Mouse (Mus musculus) c-Kit-negative CD71-positive TER-119-positive erythroid progenitor cells, embryonic 14.5 days (primary cell): ENCODE data around the gene Galntl6.

ENCODE experiments used
- DNase-seq: peaks from one replicate; pipeline ENCODE4 v3.0.0-alpha.2; 2013; ENCODE audit warnings: low read depth, low spot score

Galntl6 gene

GRCm38 (mm10) chr8:58258577-58259315, 653.7 kb downstream of the Galntl6 start:
- DNase-seq = no peak

DNA sequence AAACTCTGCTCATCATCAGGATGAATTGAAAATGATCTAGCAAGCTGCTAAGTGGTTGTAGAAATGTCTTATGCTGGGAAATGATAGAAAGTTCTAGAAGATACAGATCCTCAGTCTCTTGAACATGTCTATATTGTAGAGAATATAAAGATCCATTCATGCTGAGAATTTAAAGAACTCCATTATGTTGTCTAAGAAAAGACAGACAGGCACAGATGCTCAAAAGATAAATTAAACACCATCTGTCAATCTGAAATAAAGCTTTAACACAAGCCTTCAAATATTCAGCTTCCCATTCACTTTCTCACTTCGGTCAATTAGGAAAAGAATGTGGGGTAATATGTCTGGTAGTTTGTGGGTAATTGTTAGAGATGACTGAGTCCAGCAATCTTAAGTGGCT, 658.8 kb downstream of the Galntl6 start:
- no peak for DNase-seq

DNA sequence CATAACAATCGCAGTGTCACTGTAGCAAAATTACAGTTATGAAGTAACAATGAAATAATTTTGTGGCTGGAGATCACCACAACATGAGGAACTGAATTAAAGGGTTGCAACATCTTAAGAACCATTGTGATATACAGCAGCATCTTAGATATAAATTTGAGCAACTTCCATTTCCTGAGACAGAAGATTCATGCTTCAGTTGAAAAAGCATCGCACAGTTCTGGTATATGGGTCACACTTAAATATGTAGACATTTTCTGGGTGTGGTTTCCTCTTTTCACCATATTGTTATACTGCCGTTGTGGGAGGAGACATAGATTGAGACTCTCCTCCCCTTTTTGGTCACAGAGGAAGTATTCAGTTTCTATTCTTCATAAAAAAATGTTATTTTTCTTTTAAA, 667.6 kb downstream of the Galntl6 start:
- DNase-seq = no peak

DNA sequence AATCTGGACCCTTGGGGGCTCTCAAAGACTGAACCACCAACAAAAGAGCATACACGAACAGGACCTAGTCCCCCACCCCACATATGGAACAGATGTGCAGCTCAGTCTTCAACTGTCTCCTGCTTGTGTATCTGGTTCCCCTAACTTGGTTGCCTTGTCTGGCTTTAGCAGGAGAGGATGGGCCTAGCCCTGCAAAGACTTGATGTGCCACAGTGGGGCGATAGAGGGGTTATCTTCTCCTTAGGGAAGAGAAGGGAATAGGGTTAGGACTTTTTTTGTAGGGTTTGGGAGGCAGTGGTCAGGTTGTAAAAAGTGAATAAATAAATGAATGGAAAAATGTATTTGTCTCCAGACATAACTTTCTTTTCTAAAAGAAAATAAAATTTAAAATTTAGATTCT, 678.2 kb downstream of the Galntl6 start:
- DNase-seq = no peak

GRCm38 (mm10) chr8:58228725-58229124, 683.7 kb downstream of the Galntl6 start:
- no peak for DNase-seq

DNA sequence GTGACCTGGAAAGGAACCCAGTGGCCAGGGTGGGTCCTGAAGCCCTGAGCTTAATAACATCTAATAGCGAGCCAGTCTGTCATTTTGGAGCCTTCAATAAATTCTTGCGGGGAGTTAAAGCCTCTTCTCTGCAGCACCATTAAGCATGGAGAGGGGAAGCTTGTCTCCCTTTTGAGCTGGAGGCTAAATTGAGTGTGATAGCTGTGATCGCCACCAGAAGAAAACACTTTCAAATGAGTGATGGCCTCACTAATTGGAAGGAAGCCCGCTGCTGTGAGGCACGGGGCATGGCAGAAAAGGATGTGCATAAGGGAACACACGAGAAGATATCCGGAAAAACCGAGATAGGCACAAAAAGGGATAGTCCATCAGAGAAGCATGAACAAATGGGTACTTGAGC, 694.6 kb downstream of the Galntl6 start:
- no peak for DNase-seq

- DNase-seq = no peak
Observed at GRCm38 (mm10) chr8:58189694-58190093, 722.7 kb downstream of the Galntl6 start.

- DNase-seq = no peak
Observed at GRCm38 (mm10) chr8:58146961-58147360, 765.5 kb downstream of the Galntl6 start.

GRCm38 (mm10) chr8:58086733-58087132, 825.7 kb downstream of the Galntl6 start:
- no peak for DNase-seq

GRCm38 (mm10) chr8:58084931-58085330, 827.5 kb downstream of the Galntl6 start:
- no peak for DNase-seq

GRCm38 (mm10) chr8:58081715-58082114, 830.7 kb downstream of the Galntl6 start:
- no peak for DNase-seq

DNA sequence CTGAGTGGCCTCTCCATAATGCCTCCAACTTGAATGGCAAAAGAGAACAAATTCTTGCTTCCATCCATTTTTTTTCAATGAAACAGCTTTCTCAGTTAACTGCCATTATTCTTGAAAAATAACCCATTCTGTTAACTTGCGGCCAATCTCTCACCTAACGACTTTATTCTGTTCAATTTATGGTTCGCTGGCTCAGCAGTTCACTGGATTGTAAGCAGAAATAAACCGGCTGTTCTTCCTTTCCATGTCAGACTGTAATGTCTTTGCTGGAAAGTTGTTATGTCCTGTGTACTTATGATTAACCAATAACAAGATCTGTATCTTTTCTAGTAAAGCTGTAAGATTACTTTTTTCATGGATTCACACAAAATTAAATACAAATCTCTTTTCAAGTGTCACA, 837.8 kb downstream of the Galntl6 start:
- DNase-seq = no peak

DNA sequence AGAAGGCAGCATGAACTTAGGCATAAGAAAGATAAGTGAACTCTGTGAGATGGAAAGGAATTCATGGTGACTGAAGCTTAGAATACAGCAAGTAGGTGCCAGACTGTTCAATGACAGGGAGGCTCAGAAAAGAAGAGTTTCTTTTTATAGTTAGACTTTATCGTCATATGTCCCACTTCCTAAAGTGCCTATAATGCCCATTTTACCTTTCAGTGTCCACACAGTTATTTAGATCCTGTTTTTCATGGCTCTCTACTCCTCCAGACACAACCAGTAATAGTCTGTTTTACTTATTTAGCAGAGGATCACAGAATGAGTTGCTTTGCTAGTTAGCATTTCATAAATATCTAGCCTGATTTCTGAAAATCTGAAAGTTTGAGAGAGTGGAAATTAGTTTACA, 838.7 kb downstream of the Galntl6 start:
- no peak for DNase-seq

GRCm38 (mm10) chr8:58032271-58032670, 880.2 kb downstream of the Galntl6 start:
- no peak for DNase-seq

GRCm38 (mm10) chr8:58025558-58025957, 886.9 kb downstream of the Galntl6 start:
- DNase-seq = no peak

- DNase-seq = no peak
Observed at GRCm38 (mm10) chr8:58025094-58025493, 887.3 kb downstream of the Galntl6 start.

- no peak for DNase-seq
Observed at GRCm38 (mm10) chr8:58023426-58024176, 888.8 kb downstream of the Galntl6 start.

DNA sequence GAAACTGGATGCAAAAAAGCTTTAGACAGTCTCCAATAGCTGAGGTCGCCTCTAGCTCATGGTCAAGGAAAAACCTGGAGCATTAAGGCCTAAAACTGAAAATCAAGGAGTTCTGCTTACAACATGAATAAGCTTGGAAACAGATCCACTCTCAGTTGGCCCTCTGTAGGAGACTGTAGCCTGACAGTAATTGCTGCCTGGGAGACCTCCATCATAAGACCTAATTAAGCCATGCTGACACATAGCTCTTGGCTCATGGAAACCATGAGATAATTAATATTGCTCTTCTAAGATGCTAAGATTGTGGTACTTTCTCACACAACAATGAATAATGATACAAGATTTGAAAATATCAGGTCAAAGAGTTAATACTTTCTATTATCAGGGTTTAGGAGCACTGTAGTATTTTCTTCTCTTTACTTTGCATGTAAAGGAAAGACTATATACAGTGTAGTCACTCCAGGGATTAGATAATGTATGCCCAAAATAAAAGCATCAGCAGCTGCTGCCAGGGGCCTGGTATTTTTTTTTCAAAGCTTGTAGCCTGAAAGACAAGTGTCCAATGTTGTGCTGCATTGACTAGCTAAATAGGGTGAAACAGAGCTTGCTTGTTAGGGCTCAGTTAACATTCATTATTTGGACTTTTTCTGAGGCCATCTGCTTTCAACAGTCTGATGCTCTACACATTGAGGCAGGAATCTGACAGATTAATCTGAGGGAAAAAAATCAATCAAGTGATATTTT, 922.8 kb downstream of the Galntl6 start:
- DNase-seq = no peak

DNA sequence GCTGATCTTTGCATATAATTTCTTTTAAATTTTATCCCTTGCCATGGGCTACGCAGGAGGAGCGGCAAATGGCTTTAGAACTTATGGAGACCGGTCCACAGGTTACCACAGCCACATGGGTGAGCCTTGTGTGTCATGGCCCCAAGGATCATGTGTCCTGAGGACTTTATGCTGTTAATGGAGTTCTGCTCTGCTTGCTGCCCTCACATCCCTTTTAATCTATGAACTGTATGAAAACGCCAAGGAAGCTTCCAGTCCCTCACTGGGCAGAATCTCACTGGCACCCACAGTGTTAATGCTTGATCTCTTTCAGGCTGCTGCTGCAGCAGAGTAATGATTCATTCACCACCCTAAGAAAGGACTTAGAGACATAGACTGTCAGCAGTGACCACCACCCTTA, 935.1 kb downstream of the Galntl6 start:
- no peak for DNase-seq

DNA sequence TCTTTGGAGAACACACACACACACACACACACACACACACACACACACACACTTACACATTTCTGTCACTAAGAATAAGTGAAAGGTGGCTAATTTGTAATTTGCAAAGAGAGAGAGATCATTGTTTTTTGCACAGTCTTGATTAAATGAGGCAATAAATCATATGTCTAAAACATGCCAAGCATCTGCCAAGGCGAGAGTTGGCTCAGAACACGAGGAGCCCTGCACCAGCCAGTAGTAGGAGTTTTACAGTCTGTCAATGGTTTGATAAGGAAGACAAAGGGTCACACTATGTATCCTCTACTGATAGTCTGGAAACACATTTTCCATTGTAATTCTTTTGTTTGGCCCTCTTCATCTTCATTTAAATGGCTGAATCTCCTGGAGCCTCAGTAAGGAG, 938.3 kb downstream of the Galntl6 start:
- no peak for DNase-seq

GRCm38 (mm10) chr8:57972832-57973231, 939.6 kb downstream of the Galntl6 start:
- DNase-seq = no peak

DNA sequence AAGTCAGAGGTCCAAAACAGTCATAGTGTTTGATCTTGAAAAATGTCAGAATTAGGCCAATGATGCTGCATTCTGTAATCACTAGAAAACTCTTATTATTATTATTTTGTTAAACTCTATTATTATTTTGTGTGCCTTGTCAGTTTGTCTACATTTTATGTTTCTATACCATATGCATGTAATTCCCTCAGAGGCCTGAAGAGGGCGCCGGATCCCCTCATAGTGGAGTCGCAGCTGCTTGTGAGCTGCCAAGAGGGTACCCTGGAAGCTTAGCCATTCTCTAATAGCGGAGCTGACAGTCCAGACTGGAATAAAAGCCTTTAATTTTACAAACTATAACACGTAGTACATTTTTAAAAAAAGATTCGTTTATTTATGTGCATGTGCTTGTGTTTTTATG, 945.8 kb downstream of the Galntl6 start:
- no peak for DNase-seq

DNA sequence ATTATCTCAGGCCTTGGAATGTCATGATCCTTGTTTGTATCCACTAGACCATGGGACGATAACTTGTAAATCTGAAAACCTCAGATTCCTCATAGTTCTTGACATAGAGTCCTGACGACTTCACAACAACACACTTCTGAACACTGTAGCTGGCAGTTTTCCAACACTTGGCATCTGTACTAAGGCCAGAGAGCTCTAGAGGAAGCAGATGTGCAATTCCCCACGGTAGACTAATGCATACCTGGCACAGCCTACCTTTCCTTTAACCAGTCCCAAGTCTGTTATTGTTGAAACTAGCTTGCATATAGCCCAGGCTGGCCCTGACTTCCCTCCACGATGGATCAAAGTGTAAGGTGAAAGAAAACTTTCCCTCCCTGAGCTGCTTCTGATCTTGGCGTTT, 946.9 kb downstream of the Galntl6 start:
- no peak for DNase-seq
